9 mouse cellular contexts compared by ENCODE assay signal in genomic region chr7:35729621-35730031, GRCm38 (mm10). TPM values are rescaled to one million over a fixed set of nuclear protein-coding genes. Genes with fewer than 3 reads are reported as not detected.
DNase-seq lines count a peak whose midpoint lies in the region; ATAC-seq lines count a peak whose summit lies in the region.
"Had no signal": no experiment of that assay in that cellular context is flagged by ENCODE, and none has a peak within 500 bp of the region (broad histone marks: within the 10 kb centered on the region; RNA-seq: fewer than 3 reads in every experiment).

No protein-coding gene starts in this region.

- ATAC-seq in kidney, embryonic 16.5 days (ENCODE audit: low FRiP score, low TSS enrichment) = no peak
- ATAC-seq in lung, embryonic 16.5 days (ENCODE audit: low read depth) = peak; percentile 81
- no peak for ATAC-seq in cerebellum, adult (ENCODE audit: insufficient number of reproducible peaks, low FRiP score, low TSS enrichment)

- no peak overlapping the region for H3K9ac ChIP-seq in kidney, embryonic 16.5 days (replicated peaks; ENCODE audit: low read length)
- H3K9ac ChIP-seq in lung, embryonic 16.5 days (ENCODE audit: low read length) = no peak overlapping the region
- H3K9ac ChIP-seq: hindbrain, embryonic 15.5 days; neural tube, embryonic 13.5 days had no signal

- peaks cover 12% of the 10 kb centered on the region for H3K4me1 ChIP-seq in kidney, embryonic 16.5 days (ENCODE audit: insufficient read depth, low read length)
- H3K4me1 ChIP-seq in lung, embryonic 16.5 days (replicated peaks; ENCODE audit: control insufficient read depth, insufficient read depth, low read length) = no peaks in the 10 kb centered on the region

- H3K4me3 ChIP-seq in kidney, embryonic 16.5 days (ENCODE audit: low read length) = no peak overlapping the region
- no peak overlapping the region for H3K4me3 ChIP-seq in lung, embryonic 16.5 days (ENCODE audit: low read length)
- H3K4me3 ChIP-seq: hindbrain, embryonic 15.5 days; neural tube, embryonic 13.5 days had no signal

- no peaks in the 10 kb centered on the region; the same call in 1 of the 2 replicates for H3K9me3 ChIP-seq in kidney, embryonic 16.5 days (ENCODE audit: low read length)
- H3K9me3 ChIP-seq in lung, embryonic 16.5 days (ENCODE audit: control insufficient read depth, low read length) = no peaks in the 10 kb centered on the region
- H3K9me3 ChIP-seq: hindbrain, embryonic 15.5 days had no signal

- H3K36me3 ChIP-seq in kidney, embryonic 16.5 days (ENCODE audit: insufficient read depth, low read length) = peaks cover 21% of the 10 kb centered on the region
- peaks cover 7% of the 10 kb centered on the region; the same call in 1 of the 2 replicates for H3K36me3 ChIP-seq in lung, embryonic 16.5 days (ENCODE audit: control insufficient read depth, insufficient read depth, low read length)

- DNase-seq in kidney, postnatal 14 days = peak; percentile 15
- DNase-seq in brain, adult 2 months (ENCODE audit: low read depth, low spot score) = peak; percentile 82
- peak; percentile 74 for DNase-seq in thymus, postnatal 0 days (ENCODE audit: low spot score)
- DNase-seq in testis, postnatal 10 days (ENCODE audit: low spot score) = no peak

- H3K4me2 ChIP-seq in kidney, embryonic 16.5 days (replicated peaks; ENCODE audit: low read depth, low read length) = no peak overlapping the region
- H3K4me2 ChIP-seq in lung, embryonic 16.5 days (ENCODE audit: low read depth, low read length) = no peak overlapping the region
- H3K4me2 ChIP-seq: hindbrain, embryonic 15.5 days; neural tube, embryonic 13.5 days had no signal

- no peaks in the 10 kb centered on the region for H3K27me3 ChIP-seq in kidney, embryonic 16.5 days (ENCODE audit: insufficient read depth, low read length)
- H3K27me3 ChIP-seq in lung, embryonic 16.5 days (ENCODE audit: control insufficient read depth, insufficient read depth, low read depth, low read length) = no peaks in the 10 kb centered on the region
- H3K27me3 ChIP-seq: hindbrain, embryonic 15.5 days; neural tube, embryonic 13.5 days had no signal

- H3K27ac ChIP-seq in kidney, embryonic 16.5 days (ENCODE audit: low read length) = no peak overlapping the region
- no peak overlapping the region for H3K27ac ChIP-seq in lung, embryonic 16.5 days (ENCODE audit: low read length)
- H3K27ac ChIP-seq: hindbrain, embryonic 15.5 days; neural tube, embryonic 13.5 days had no signal

- WGBS in kidney, embryonic 16.5 days = 75% methylated on average over 9 of the region's 9 CpGs
- 65% methylated on average over 9 of the region's 9 CpGs for WGBS in lung, embryonic 16.5 days

RNA-seq across cellular contexts. Expression of gene Dpy19l3, which starts 24.6 kb away (rescaled TPM):
- polyA plus RNA-seq in kidney, embryonic 16.5 days (2015; fragmentation: Nextera tagmentation; extraction: Ambion mirVana) = 26.9 and 27.5 TPM in 2 replicates
- polyA plus RNA-seq in lung, embryonic 16.5 days (2015; fragmentation: Nextera tagmentation; extraction: Ambion mirVana) = 25.1 and 33.5 TPM in 2 replicates
- 36.4 and 46.3 TPM in 2 replicates for polyA plus RNA-seq in thymus, postnatal 0 days (2015; fragmentation: Nextera tagmentation; extraction: Ambion mirVana)
